Mouse (Mus musculus): ENCODE measurements around the gene Rasal2.
A peak's percentile ranks its signal among the peaks of the same experiment; 100 is the strongest.

- TF ChIP-seq KAT2A (IDR thresholded peaks at IDR 0.05; ENCODE audit: insufficient replicate concordance, low read length) (no peak), CTCF (conservative IDR thresholded peaks at IDR 0.05 in 1 of 2, IDR thresholded peaks at IDR 0.05 in 1 of 2; ENCODE audit: low read depth in 2 of 2, low read length in 2 of 2) (peak in 1 of 2 experiments; percentile 81; a peak in 2 of 4 replicates), USF1 (IDR thresholded peaks at IDR 0.05; ENCODE audit: low read depth, low read length) (no peak), ZC3H11A (IDR thresholded peaks at IDR 0.05; ENCODE audit: low read depth, low read length) (no peak), GABPA (IDR thresholded peaks at IDR 0.05; ENCODE audit: insufficient replicate concordance, low read depth, low read length) (no peak), ZKSCAN1 (IDR thresholded peaks at IDR 0.05; ENCODE audit: borderline replicate concordance, low read depth, low read length) (no peak)
Observed at GRCm38 (mm10) chr1:157446325-157446724, 33.9 kb upstream of the Rasal2 start.

Measured in CH12.LX (cell line).